Mouse (Mus musculus) lung, postnatal 10 days (tissue): Measurements from ENCODE around the gene Nkiras2.
"Not testable (repeated sequence)": the region's sequence is repeated elsewhere in the genome, so short reads cannot be mapped to it uniquely, and the experiment has no call there.

Experiments used
- DNase-seq: peaks from one replicate; pipeline ENCODE4 v3.0.0; 2021

Gene Nkiras2

GRCm38 (mm10) chr11:100640159-100640906, 21.3 kb downstream of the Nkiras2 start:
- peak; percentile 35 for DNase-seq

- DNase-seq = no peak
These were observed 24.9 kb downstream of the Nkiras2 start for GRCm38 (mm10) chr11:100643612-100644575.

GRCm38 (mm10) chr11:100646265-100646664, 27.2 kb downstream of the Nkiras2 start:
- DNase-seq = peak; percentile 56

GRCm38 (mm10) chr11:100648405-100648804, 29.4 kb downstream of the Nkiras2 start:
- DNase-seq = no peak

GRCm38 (mm10) chr11:100651205-100651604, 32.2 kb downstream of the Nkiras2 start:
- no peak for DNase-seq

GRCm38 (mm10) chr11:100651748-100652147, 32.7 kb downstream of the Nkiras2 start:
- no peak for DNase-seq

- not testable (repeated sequence) for DNase-seq
These were observed 36.5 kb downstream of the Nkiras2 start for GRCm38 (mm10) chr11:100655589-100655988.

GRCm38 (mm10) chr11:100656458-100656857, 37.4 kb downstream of the Nkiras2 start:
- peak; percentile 40 for DNase-seq

GRCm38 (mm10) chr11:100659806-100660205, 40.8 kb downstream of the Nkiras2 start:
- no peak for DNase-seq

- DNase-seq = no peak
These were observed 52.0 kb downstream of the Nkiras2 start for GRCm38 (mm10) chr11:100671049-100671448.

GRCm38 (mm10) chr11:100671956-100672355, 52.9 kb downstream of the Nkiras2 start:
- no peak for DNase-seq

- DNase-seq = peak; percentile 67
These were observed 54.1 kb downstream of the Nkiras2 start for GRCm38 (mm10) chr11:100673169-100673568.
